Mouse (Mus musculus) C2C12 (cell line): ENCODE data around the gene Pde11a. TPM values are rescaled to one million over a fixed set of nuclear protein-coding genes. Genes with fewer than 3 reads are reported as not detected.
A peak's percentile ranks its signal among the peaks of the same experiment; 100 is the strongest.

Experiments used
- H3K27me3 ChIP-seq: one replicate; pipeline ENCODE4 v1.6.1; 2011; ENCODE audit not compliant: control insufficient read depth, insufficient read depth, insufficient read length
- H3K36me3 ChIP-seq: one replicate; pipeline ENCODE4 v1.6.1; 2011; ENCODE audit not compliant: control insufficient read depth, insufficient read depth
- H3K4me3 ChIP-seq: one replicate; pipeline ENCODE4 v1.5.1; 2011; ENCODE audit warnings: mild to moderate bottlenecking, control low read depth; ENCODE audit not compliant: poor library complexity, insufficient read depth, severe bottlenecking
- H3K79me2 ChIP-seq: one replicate; pipeline ENCODE4 v1.6.1; 2011; ENCODE audit not compliant: control insufficient read depth, insufficient read depth
- H3K79me3 ChIP-seq: one replicate; pipeline ENCODE4 v1.6.1; 2011; ENCODE audit warnings: low read depth, control low read depth
- H3ac ChIP-seq: one replicate; pipeline ENCODE3; 2011; ENCODE audit warnings: low read depth; ENCODE audit not compliant: control insufficient read depth, insufficient read length
- CEBPB ChIP-seq: IDR thresholded peaks from one replicate; pipeline ENCODE4 v1.6.1; 2011; ENCODE audit warnings: low read depth, mild to moderate bottlenecking, control low read depth, moderate library complexity
- CTCF ChIP-seq: IDR thresholded peaks from one replicate; pipeline ENCODE4 v1.5.1; 2011; ENCODE audit not compliant: control insufficient read depth, insufficient read depth, insufficient read length
- FOSL1 ChIP-seq: IDR thresholded peaks from one replicate; pipeline ENCODE4 v1.8.0; 2011; ENCODE audit warnings: mild to moderate bottlenecking, low read length; ENCODE audit not compliant: poor library complexity, insufficient read depth, severe bottlenecking
- MAX ChIP-seq: IDR thresholded peaks from one replicate; pipeline ENCODE4 v1.6.1; 2011; ENCODE audit warnings: mild to moderate bottlenecking, control low read depth
- MYOD1 ChIP-seq: IDR thresholded peaks from one replicate; pipeline ENCODE4 v1.6.1; 2011; ENCODE audit warnings: low read depth; ENCODE audit not compliant: control insufficient read depth, insufficient read length
- MYOG ChIP-seq: IDR thresholded peaks from one replicate; pipeline ENCODE4 v1.6.1; 2011; ENCODE audit not compliant: control insufficient read depth, insufficient read length; ENCODE audit errors: extremely low read depth
- USF1 ChIP-seq: IDR thresholded peaks from one replicate; pipeline ENCODE4 v1.6.1; 2011; ENCODE audit warnings: low read depth, mild to moderate bottlenecking, control low read depth, moderate library complexity
- long read RNA-seq, 2 experiments: library from polyadenylated mRNA; unstranded; transcript quantifications; one replicate each; pipeline ENCODE4 v2.0.0; 2019 to 2020
- polyA plus RNA-seq: library from polyadenylated mRNA; unstranded; fragments of >200 nt; fragmentation: generic; extraction: Trizol; gene quantifications from one replicate; pipeline ENCODE4 v1.2.1, GENCODE M21; 2012; ENCODE audit warnings: missing spikeins

The Pde11a gene
- polyA plus RNA-seq = not detected
- long read RNA-seq, experiment 1 = 0 reads
- long read RNA-seq, experiment 2 = 0 reads

GRCm38 (mm10) chr2:76338215-76339156 is at the start of gene Pde11a:
Pde11a (minus strand) TSS chr2:76338774.
- H3K27me3 ChIP-seq = peaks cover 21% of the 10 kb centered on the region
- TF ChIP-seq CEBPB (no peak), MYOG (no peak), CTCF (no peak), FOSL1 (no peak), MYOD1 (no peak), USF1 (no peak), MAX (no peak)
- H3K4me3 ChIP-seq = no peak within 1 kb of the TSS
- H3ac ChIP-seq = no peak within 1 kb of the TSS
- no peaks in the 10 kb centered on the region for H3K36me3 ChIP-seq
- no peaks in the 10 kb centered on the region for H3K79me2 ChIP-seq
- no peaks in the 10 kb centered on the region for H3K79me3 ChIP-seq

DNA sequence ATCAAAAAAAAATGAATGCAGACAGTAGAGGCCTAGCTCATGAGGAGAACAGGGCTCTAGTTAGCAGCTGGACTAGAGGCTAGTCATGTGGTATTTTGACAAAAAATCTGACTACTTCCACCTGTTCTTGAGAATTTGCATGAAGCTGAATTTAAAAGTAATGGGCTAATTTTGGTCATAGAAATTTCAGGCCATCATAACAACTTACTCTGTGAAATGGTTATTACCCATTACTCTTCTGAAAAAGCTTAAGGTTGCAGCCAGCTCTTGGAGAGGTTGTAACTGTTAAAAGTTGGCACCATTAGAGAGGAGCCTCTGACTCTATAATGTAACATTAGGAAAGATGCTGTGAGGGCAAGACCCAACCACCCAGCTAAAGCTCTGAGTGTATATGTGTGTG is 48.0 kb upstream of the Pde11a start:
- H3K4me3 ChIP-seq = no peak overlapping the region
- H3K36me3 ChIP-seq = peaks cover 27% of the 10 kb centered on the region
- TF ChIP-seq MYOD1 = no peak
- no peak for TF ChIP-seq FOSL1
- no peak for TF ChIP-seq USF1
- TF ChIP-seq MAX = no peak
- no peak for TF ChIP-seq MYOG
- no peak for TF ChIP-seq CEBPB
- TF ChIP-seq CTCF = no peak
- H3K79me2 ChIP-seq = no peaks in the 10 kb centered on the region
- no peak overlapping the region for H3ac ChIP-seq
- no peaks in the 10 kb centered on the region for H3K79me3 ChIP-seq
- no peaks in the 10 kb centered on the region for H3K27me3 ChIP-seq

- no peaks in the 10 kb centered on the region for H3K79me3 ChIP-seq
- H3ac ChIP-seq = no peak overlapping the region
- no peaks in the 10 kb centered on the region for H3K79me2 ChIP-seq
- TF ChIP-seq CEBPB (no peak), MAX (no peak), USF1 (no peak), MYOG (no peak), FOSL1 (no peak), CTCF (no peak), MYOD1 (no peak)
- H3K4me3 ChIP-seq = no peak overlapping the region
- H3K36me3 ChIP-seq = peaks cover 76% of the 10 kb centered on the region
- H3K27me3 ChIP-seq = no peaks in the 10 kb centered on the region
Measured at GRCm38 (mm10) chr2:76378646-76379045, 40.1 kb upstream of the Pde11a start.

DNA sequence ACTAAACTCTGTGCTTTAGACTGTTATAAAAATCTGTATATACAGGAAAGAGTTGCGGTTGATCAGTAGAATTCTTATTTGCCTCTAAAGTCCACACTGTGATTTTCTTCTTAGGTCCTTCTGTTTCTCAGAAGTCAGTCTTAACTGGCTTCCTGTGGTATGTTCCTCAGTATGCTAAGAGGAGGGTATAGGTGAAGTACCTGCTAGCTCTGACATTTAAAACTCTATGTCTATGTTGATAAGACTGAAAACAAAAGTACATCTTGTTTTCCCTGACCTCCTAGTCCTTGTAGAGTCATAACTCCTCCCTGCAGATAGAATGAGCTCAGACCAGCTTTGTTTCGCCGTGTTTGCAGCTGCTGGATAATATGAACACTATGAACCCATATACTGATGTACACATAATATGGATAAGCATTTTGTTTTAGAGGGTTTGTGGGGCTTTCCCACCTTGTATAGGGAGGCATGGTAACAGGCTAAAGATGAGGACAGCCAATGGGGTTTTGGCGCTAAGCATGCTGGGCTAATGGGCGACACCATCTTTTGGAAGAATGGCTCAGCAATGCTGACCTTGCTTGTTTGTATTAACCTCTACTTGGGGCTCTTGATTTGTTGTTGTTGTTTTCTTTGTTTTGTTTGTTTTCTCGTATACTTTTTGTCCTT is 36.1 kb upstream of the Pde11a start:
- no peak overlapping the region for H3K4me3 ChIP-seq
- H3K36me3 ChIP-seq = peaks cover 57% of the 10 kb centered on the region
- TF ChIP-seq CTCF (no peak), FOSL1 (no peak), MAX (no peak), CEBPB (no peak)
- H3K79me2 ChIP-seq = peaks cover 23% of the 10 kb centered on the region
- H3K27me3 ChIP-seq = no peaks in the 10 kb centered on the region
- no peak overlapping the region for H3ac ChIP-seq
- H3K79me3 ChIP-seq = peaks cover 10% of the 10 kb centered on the region

DNA sequence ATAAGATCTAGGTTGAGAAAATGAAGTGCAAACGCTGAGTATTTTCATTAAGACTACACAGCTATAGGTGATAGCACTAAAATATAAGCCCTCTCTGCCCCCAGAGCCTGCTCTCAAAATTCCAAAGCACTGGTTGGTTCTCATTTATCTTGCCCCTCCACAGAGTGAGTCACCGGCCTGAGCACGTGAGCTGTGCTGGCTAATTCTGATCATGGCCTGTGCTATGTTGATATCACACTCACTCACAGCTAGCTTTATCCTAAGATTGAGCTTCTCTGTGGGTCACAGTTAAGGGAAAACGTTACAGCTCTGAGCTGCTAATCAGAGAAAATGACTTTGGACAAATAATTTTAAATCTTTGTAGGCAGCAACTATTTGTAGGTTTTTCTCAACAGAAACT is 33.7 kb upstream of the Pde11a start:
- Histone ChIP-seq H3K36me3 (peaks cover 34% of the 10 kb centered on the region), H3ac (no peak overlapping the region), H3K27me3 (no peaks in the 10 kb centered on the region), H3K79me2 (peaks cover 23% of the 10 kb centered on the region), H3K79me3 (peaks cover 10% of the 10 kb centered on the region), H3K4me3 (no peak overlapping the region)
- TF ChIP-seq USF1 (peak; percentile 60), MYOD1 (no peak)

DNA sequence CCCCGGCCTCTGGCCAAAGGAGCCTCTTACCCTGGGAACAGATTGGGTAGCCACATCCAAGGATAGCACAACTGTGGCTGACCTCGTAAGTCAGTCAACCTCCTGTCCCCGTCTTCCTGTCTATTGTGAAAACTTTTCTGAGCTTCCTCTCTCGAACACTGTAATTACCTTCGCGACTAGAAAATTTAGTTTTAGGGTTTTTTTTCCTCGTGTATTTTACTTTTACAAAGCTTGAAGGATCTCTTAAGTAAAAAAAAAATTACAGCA is 32.0 kb upstream of the Pde11a start:
- peaks cover 23% of the 10 kb centered on the region for H3K79me2 ChIP-seq
- peak overlapping the region; percentile 59 for H3ac ChIP-seq
- peaks cover 10% of the 10 kb centered on the region for H3K79me3 ChIP-seq
- TF ChIP-seq MYOG (no peak), CTCF (no peak), MYOD1 (no peak), FOSL1 (no peak), MAX (no peak)
- H3K27me3 ChIP-seq = no peaks in the 10 kb centered on the region
- H3K4me3 ChIP-seq = peak overlapping the region; percentile 83
- H3K36me3 ChIP-seq = peaks cover 18% of the 10 kb centered on the region
